Mouse (Mus musculus) olfactory bulb, adult 2 months (tissue): ENCODE results near the gene Hpca.

ENCODE experiments used
- CTCF ChIP-seq: fragments of 200-500 bp; IDR thresholded peaks from 2 replicates; pipeline ENCODE4 v1.5.1; 2012; ENCODE audit warnings: low read depth, mild to moderate bottlenecking, low read length, moderate library complexity; ENCODE audit not compliant: insufficient read depth
- POLR2A ChIP-seq: fragments of 200-500 bp; IDR thresholded peaks from 2 replicates; pipeline ENCODE4 v1.6.1; 2012; ENCODE audit warnings: mild to moderate bottlenecking, low read depth, low read length, moderate library complexity; ENCODE audit not compliant: insufficient read depth

DNA sequence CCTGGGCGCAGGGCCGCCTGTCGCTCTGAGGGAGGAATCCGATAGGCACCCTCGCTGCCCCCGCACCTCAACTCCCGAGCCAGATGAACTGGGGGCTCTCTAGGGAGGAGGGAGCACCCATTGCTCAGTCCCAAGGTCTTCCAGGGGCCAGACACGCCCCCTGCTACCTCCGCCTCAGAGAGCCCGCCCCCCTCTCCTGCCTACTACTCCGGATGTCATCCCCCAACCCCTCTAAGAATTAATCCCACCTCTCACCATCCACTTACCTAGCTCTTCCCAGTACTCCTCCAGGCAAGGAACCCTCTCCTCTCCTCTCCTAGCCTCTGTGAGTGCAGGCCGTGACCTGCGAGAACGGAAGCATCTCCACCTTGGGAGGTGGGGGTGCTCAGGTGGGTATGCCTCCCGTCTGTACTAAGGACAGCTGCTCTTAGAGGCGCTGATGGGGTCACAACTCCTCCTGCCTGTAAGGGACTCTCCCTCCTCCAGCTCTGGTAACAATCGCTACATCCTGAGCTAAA lies at the start of gene Hpca:
- TF ChIP-seq CTCF (no peak), POLR2A (no peak)
